Mouse (Mus musculus): ENCODE data around the gene Dennd4c. TPM values are rescaled to one million over a fixed set of nuclear protein-coding genes. Genes with fewer than 3 reads are reported as not detected.

Dennd4c gene
- total RNA-seq (2022) = 10 to 100 TPM; 47.1 to 67.8 (median 57.7) TPM

- DNase-seq = peak; percentile 92
Measured at GRCm38 (mm10) chr4:86748336-86749291, at the start of gene Dennd4c. Gene Dennd4c (plus strand): TSS chr4:86748555.

- DNase-seq = no peak
Measured at GRCm38 (mm10) chr4:86699161-86699865, 49.0 kb upstream of the Dennd4c start.

DNA sequence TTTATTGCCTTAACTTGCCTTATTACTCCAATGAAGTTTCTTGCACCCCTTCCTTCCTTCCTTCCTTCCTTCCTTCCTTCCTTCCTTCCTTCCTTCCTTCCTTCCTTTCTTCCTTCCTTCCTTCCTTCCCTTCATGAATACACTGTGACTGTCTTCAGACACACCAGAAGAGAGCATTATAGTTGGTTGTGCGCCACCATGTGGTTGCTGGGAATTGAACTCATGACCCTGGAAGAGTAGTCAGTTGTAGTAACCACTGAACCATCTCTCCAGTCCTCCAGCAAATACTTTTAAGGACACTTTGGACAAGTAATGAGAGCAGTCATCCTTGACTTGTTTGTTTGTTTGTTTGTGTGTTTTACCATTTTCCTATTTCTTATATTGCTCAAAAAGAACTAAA, 39.6 kb upstream of the Dennd4c start:
- DNase-seq = no peak

- no peak for DNase-seq
Measured at GRCm38 (mm10) chr4:86710034-86710650, 38.2 kb upstream of the Dennd4c start.

- DNase-seq = no peak
Measured at GRCm38 (mm10) chr4:86710666-86711215, 37.6 kb upstream of the Dennd4c start.

DNA sequence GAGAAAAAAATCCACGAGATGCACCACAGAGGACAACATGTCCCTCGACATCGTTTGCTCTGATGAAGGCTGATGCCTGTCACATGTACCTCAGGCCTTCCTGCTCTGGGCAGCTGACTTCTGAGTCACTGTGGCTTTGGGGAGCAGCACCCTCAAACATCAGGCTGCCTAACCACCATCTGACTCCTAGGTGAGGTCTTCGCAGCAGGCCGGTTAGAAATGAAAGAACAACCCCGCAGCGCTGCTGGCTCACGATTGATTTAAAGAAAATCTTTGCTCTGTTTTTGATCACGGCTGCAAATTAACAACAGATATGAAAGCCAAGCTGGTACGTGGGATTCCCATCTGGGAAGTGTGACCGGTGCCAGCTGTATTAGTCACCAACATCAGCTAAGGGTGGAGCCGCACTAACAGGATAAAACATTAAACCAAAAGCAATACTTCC, 35.6 kb upstream of the Dennd4c start:
- peak; percentile 57 for DNase-seq

DNA sequence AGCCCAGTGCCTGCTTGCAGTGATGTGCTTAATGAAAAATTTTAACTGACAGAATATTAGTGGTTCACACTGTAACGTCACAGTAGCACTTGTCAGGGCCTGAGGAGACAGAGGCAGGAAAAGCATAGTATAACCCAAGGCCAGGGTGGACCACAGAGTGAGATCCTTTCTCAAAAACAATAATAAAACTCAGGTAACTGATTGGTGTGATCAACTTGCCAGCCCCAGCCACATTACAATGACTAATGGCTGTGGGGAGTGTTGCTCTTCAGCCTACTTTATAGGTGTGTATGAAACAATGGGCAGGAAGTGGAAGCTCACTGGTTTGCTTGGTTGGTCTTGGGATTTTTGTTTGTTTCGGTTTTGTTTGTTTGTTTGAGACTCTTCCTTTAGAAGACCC, 34.8 kb upstream of the Dennd4c start:
- DNase-seq = no peak

GRCm38 (mm10) chr4:86715341-86715740, 33.0 kb upstream of the Dennd4c start:
- no peak for DNase-seq

DNA sequence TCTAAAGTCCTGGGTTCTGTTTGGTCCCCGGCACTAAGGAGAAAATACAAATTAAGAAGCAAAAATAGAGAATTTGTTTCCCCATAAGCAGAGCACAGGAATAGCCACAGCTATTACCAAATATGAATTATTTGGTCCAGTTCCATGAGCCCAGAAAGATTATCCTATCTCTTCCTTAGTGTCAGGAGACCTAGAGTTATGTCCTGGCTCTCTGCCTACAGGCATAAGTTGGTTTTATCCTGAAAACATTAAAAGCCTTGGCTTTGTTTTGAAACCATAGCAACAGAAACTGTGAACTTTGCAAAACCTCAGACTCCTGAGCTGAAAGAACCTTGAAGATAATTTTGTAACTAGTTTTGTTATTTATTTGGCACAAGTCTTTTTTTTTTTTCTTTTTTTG, 31.2 kb upstream of the Dennd4c start:
- no peak for DNase-seq

DNA sequence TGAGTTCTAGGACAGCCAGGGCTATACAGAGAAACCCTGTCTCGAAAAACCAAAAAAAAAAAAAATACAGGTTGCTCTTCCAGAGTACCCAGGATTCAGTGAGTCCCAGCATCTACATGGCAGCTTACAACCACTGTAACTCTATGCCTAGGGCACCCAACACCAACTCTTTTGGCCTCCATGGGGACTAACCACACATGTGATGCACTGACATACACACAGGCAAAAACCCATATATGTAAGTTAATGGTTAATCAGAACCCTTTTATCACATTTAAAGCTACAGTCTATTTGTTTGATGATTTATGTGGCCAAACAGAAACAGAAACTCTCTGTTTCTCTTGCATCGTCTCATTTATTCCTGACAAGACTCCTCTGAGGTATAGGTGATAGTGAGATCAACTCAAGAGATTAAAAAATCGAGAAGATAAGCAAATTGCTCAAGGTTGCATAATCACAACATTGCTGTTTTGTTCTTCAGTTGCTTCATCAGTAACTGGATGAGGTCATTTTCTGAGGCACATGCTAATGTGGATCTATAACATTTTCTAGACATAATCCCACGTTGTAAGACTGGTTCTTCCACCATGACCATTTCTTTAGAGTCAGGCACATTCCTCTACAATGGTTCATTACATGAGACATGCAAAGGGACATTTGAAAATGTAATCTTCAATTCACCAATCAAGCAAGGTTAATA, 29.3 kb upstream of the Dennd4c start:
- no peak for DNase-seq

- no peak for DNase-seq
Measured at GRCm38 (mm10) chr4:86721856-86722358, 26.4 kb upstream of the Dennd4c start.

- peak; percentile 56 for DNase-seq
Measured at GRCm38 (mm10) chr4:86725175-86725574, 23.2 kb upstream of the Dennd4c start.

- DNase-seq = no peak
Measured at GRCm38 (mm10) chr4:86726141-86726540, 22.2 kb upstream of the Dennd4c start.

DNA sequence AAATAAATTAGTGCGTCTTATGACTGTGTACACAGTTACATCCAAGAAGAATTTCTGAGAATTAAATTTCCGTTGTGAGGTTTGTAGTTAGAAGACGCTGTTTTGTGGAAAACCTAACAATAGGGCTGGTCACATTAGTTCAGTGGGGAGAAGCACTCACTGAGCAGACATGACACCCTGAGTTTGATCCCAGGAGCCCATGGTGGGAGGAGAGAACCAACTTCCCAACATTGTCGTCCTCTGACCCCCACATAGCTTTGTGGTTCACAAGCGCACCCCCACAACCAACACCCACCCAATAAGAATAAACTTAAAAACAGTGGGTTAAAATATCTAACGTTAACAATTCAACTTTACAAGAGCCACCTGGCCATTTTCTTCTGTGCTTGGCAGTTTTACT, 18.5 kb upstream of the Dennd4c start:
- no peak for DNase-seq

- no peak for DNase-seq
Measured at GRCm38 (mm10) chr4:86734088-86734841, 14.1 kb upstream of the Dennd4c start.

GRCm38 (mm10) chr4:86739308-86739993, 8.9 kb upstream of the Dennd4c start:
- DNase-seq = no peak

GRCm38 (mm10) chr4:86749361-86749841, 1.0 kb downstream of the Dennd4c start:
- DNase-seq = no peak

DNA sequence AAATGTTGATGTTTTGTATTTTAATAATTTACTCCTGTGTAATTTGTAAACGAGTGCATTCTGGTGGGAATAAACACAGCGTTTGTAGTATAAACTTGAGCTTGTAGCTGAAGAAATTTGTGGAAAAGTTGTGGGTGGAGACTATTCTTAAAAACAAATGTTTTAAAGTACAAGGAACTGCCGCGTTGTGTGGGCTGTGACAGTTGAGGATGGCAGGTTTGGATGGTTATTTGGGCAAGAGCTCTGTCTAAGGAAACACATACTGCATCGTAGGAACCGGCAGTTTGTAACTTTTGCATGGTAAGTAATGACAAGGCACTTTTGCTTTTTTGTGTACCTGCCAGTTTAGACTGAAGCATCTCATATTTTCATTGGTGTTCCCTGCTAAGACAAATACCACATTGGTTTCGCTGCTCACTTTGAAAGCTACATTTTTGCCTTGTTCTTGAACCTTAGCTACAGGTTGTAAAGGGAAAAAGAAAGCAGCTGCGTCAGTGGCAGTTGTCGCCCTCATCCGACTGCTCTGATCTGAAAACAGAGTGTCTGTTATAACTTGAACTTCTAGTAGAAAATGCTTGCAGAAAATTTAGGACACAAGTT, 2.1 kb downstream of the Dennd4c start:
- peak; percentile 15 for DNase-seq

- no peak for DNase-seq
Measured at GRCm38 (mm10) chr4:86764307-86764706, 16.0 kb downstream of the Dennd4c start.

DNA sequence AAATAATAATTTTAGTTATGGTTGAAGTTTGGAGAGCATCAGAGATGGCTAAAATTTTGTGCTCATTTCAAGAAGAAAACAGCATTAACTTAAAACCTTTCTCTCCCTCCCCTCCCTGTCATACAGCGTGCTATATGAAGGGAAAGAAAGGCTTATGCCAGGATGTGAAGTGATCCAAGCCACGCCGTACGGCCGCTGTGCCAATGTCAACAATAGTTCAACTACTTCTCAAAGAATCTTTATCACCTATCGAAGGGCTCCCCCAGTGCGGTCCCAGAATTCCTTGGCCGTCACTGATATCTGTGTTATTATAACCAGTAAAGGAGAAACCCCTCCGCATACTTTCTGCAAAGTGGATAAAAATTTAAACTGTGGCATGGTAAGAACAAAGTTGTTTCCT, 29.2 kb downstream of the Dennd4c start:
- no peak for DNase-seq
